Mouse (Mus musculus): ENCODE results near the gene Adamtsl4. TPM values are rescaled to one million over a fixed set of nuclear protein-coding genes. Genes with fewer than 3 reads are reported as not detected.

Adamtsl4 gene
- polyA plus RNA-seq, 1 experiment from 2014 or later: 0.80 TPM

DNA sequence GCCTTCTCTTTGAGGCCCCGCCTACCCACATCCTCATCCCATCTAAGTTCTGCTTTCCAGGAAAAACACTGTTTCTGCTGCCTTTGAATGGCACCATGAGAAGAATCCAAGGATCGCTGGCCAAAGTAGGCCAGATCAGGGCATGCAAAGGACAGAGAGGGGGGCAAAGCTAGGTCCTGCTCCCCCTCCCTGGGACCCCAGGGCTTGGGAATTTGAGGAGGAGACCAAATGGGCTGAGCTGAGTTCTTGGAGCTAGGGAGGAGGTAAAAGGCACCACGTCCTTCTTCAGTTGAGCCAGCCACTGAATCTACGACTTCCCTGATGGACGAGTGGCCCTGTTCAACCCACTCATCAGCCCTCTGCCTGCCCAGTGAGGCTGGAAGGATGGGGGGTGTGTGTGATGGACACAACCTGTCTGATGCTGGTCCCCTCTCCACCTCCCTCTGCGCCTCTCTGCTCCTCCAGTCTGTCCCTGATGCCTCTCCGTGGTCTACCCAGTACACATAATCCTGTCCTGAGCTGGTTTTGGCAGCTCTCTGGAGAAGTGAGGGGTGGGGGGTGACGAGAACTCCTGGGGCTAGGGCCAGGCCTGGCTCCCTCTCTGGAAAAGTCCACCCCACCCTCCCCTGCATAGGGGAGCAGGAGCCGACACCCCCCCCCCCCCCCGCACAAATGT is 1.1 kb downstream of the Adamtsl4 start:
- Histone ChIP-seq H3K27ac (replicated peaks; ENCODE audit: low read depth, low read length) (no peak overlapping the region), H3K9me3 (ENCODE audit: control insufficient read depth, low read length) (no peaks in the 10 kb centered on the region), H3K4me2 (ENCODE audit: low read length) (no peak overlapping the region; the same call in 1 of the 2 replicates), H3K9ac (replicated peaks; ENCODE audit: low read length) (peak overlapping the region; percentile 48; the same call in 1 of the 2 replicates), H3K27me3 (ENCODE audit: control insufficient read depth, insufficient read depth, low read length) (no peaks in the 10 kb centered on the region), H3K4me3 (replicated peaks; ENCODE audit: low read depth, low read length) (no peak overlapping the region), H3K4me1 (ENCODE audit: control insufficient read depth, insufficient read depth, low read length) (peaks cover 11% of the 10 kb centered on the region; the same call in 1 of the 2 replicates), H3K36me3 (ENCODE audit: control insufficient read depth, insufficient read depth, low read length) (no peaks in the 10 kb centered on the region)
- WGBS: 44% methylated on average over 10 of the region's 10 CpGs
- ATAC-seq (ENCODE audit: low FRiP score, low TSS enrichment) (no peak), DNase-seq (no peak)

DNA sequence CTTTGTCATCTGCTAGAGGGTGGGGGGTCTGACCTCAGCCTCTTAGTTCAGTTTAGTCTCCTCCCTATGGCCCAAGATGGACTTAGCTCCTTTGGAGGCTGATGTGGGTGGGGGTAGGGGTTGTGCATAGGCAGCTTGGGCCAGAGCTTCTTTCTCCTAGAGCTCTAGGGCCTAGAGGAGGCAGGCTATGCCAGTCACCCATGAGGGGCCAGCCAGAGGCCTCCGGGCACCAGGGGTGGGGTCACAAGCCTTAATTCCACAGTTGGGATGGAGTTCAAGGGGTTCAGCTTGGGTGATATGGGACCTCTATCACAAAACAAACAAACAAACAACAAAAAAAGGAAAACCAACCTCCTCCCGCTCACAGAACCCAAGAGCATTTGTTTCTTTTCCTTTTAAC is 2.0 kb downstream of the Adamtsl4 start:
- ATAC-seq (ENCODE audit: low FRiP score, low TSS enrichment) (no peak), DNase-seq (no peak)
- no peaks in the 10 kb centered on the region for H3K9me3 ChIP-seq (ENCODE audit: control insufficient read depth, low read length)
- H3K4me3 ChIP-seq (replicated peaks; ENCODE audit: low read depth, low read length): no peak overlapping the region
- no peaks in the 10 kb centered on the region for H3K36me3 ChIP-seq (ENCODE audit: control insufficient read depth, insufficient read depth, low read length)
- WGBS: 75% methylated on average over 2 of the region's 2 CpGs
- no peaks in the 10 kb centered on the region for H3K27me3 ChIP-seq (ENCODE audit: control insufficient read depth, insufficient read depth, low read length)
- no peak overlapping the region for H3K27ac ChIP-seq (replicated peaks; ENCODE audit: low read depth, low read length)
- no peak overlapping the region for H3K9ac ChIP-seq (replicated peaks; ENCODE audit: low read length)
- no peak overlapping the region for H3K4me2 ChIP-seq (ENCODE audit: low read length)
- H3K4me1 ChIP-seq (ENCODE audit: control insufficient read depth, insufficient read depth, low read length): peaks cover 11% of the 10 kb centered on the region; the same call in 1 of the 2 replicates

DNA sequence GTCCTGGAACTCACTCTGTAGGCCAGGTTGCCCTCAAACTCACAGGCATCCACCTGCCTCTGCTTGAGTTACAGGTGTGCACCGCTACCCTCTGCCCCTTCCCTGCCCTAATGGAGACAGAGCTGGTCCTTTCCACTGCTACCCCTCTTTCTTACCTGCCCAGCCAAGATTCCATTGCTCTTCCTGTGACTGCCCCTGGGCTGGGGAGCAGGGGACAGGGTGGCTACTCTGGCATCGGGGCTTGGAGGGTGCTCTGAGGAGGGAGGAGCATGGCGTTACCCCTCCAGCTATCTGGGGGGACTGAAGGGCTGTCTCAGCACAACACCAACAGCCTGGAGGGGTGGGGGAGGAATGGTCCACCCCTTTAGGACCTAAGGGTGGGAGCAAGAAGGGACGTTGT is 2.4 kb downstream of the Adamtsl4 start:
- Histone ChIP-seq H3K9ac (replicated peaks; ENCODE audit: low read length) (no peak overlapping the region), H3K9me3 (ENCODE audit: control insufficient read depth, low read length) (no peaks in the 10 kb centered on the region), H3K27ac (replicated peaks; ENCODE audit: low read depth, low read length) (no peak overlapping the region), H3K4me2 (ENCODE audit: low read length) (no peak overlapping the region), H3K4me1 (ENCODE audit: control insufficient read depth, insufficient read depth, low read length) (peaks cover 11% of the 10 kb centered on the region; the same call in 1 of the 2 replicates), H3K27me3 (ENCODE audit: control insufficient read depth, insufficient read depth, low read length) (no peaks in the 10 kb centered on the region), H3K36me3 (ENCODE audit: control insufficient read depth, insufficient read depth, low read length) (no peaks in the 10 kb centered on the region), H3K4me3 (replicated peaks; ENCODE audit: low read depth, low read length) (no peak overlapping the region)
- whole genome bisulfite sequencing: 85% methylated on average over 4 of the region's 4 CpGs
- ATAC-seq (ENCODE audit: low FRiP score, low TSS enrichment) (no peak), DNase-seq (no peak)

DNA sequence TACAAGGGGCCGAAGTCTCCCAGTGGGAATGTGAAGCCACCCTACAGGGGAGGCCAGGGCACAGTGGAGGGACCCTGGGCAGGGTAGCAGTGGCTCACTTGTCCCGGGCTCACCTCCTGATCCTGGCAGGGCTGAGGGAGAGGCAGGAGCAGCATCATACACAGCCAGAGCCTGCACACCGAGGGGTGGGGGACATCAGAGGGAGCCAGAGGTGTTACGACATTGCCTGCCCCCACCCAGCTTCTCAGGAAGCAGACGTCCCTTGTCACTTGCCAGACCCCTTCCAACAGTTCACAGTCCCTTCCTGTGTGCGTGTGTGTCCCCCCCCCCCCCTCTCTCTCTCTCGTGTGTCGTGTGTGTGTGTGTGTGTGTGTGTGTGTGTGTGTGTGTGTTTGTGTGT is 2.9 kb downstream of the Adamtsl4 start:
- no peaks in the 10 kb centered on the region for H3K36me3 ChIP-seq (ENCODE audit: control insufficient read depth, insufficient read depth, low read length)
- H3K4me2 ChIP-seq (ENCODE audit: low read length): no peak overlapping the region
- H3K27me3 ChIP-seq (ENCODE audit: control insufficient read depth, insufficient read depth, low read length): no peaks in the 10 kb centered on the region
- H3K4me1 ChIP-seq (ENCODE audit: control insufficient read depth, insufficient read depth, low read length): peaks cover 11% of the 10 kb centered on the region; the same call in 1 of the 2 replicates
- DNase-seq (no peak), ATAC-seq (ENCODE audit: low FRiP score, low TSS enrichment) (no peak)
- H3K9me3 ChIP-seq (ENCODE audit: control insufficient read depth, low read length): no peaks in the 10 kb centered on the region
- no peak overlapping the region for H3K27ac ChIP-seq (replicated peaks; ENCODE audit: low read depth, low read length)
- H3K4me3 ChIP-seq (replicated peaks; ENCODE audit: low read depth, low read length): no peak overlapping the region
- 77% methylated on average over 5 of the region's 8 CpGs for WGBS
- H3K9ac ChIP-seq (replicated peaks; ENCODE audit: low read length): no peak overlapping the region

DNA sequence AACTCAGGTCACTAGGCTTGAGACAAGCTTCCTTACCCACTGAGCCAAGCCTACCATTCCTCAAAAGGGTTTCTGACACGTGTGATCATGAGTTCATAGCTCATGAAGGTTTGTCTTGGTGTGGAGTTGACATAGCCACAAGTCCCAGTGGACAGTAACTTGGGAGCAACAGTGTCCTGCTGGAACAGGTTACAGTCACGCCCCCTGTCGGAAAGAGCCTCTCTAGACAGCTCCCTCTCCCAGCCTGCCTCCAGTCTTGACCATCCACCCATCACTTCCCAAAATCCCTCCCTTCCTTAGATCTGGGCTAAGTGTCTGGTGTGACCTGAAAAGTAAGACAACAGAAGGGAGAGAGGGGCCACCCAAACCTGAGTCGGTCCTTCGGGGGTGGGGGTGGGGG is 4.8 kb downstream of the Adamtsl4 start:
- DNase-seq: no peak
- H3K4me3 ChIP-seq (replicated peaks; ENCODE audit: low read depth, low read length): no peak overlapping the region
- H3K36me3 ChIP-seq (ENCODE audit: control insufficient read depth, insufficient read depth, low read length): no peaks in the 10 kb centered on the region
- H3K27ac ChIP-seq (replicated peaks; ENCODE audit: low read depth, low read length): no peak overlapping the region
- peaks cover 10% of the 10 kb centered on the region; the same call in 1 of the 2 replicates for H3K4me1 ChIP-seq (ENCODE audit: control insufficient read depth, insufficient read depth, low read length)
- no peak overlapping the region for H3K4me2 ChIP-seq (ENCODE audit: low read length)
- ATAC-seq (ENCODE audit: low FRiP score, low TSS enrichment): no peak
- no peaks in the 10 kb centered on the region for H3K27me3 ChIP-seq (ENCODE audit: control insufficient read depth, insufficient read depth, low read length)
- H3K9me3 ChIP-seq (ENCODE audit: control insufficient read depth, low read length): no peaks in the 10 kb centered on the region
- H3K9ac ChIP-seq (replicated peaks; ENCODE audit: low read length): no peak overlapping the region
- WGBS: 63% methylated on average over 5 of the region's 5 CpGs

DNA sequence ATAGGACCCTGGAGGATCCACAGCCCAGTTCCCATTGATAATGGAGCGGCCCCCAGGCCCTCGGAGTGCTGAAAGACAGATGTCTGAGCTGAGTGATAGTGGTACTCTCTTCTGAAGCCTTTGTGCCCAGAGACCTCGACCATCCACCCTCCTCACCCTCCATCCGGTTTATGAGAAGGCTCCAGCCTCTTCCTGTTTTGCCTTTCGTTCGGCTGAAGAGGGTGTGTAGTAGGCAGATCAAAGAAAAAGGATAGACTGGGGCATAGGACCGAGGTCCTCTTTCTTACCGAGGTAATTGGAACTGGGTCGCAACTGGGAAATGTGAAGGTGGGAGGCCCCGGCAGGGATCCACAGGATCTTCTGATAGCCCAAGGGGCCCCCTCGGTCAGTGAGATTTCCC is 6.4 kb downstream of the Adamtsl4 start:
- DNase-seq: no peak
- no peak overlapping the region for H3K4me2 ChIP-seq (ENCODE audit: low read length)
- H3K27ac ChIP-seq (replicated peaks; ENCODE audit: low read depth, low read length): no peak overlapping the region
- no peak overlapping the region for H3K9ac ChIP-seq (replicated peaks; ENCODE audit: low read length)
- WGBS: 59% methylated on average over 11 of the region's 11 CpGs
- no peak for ATAC-seq (ENCODE audit: low FRiP score, low TSS enrichment)
- no peaks in the 10 kb centered on the region for H3K4me1 ChIP-seq (ENCODE audit: control insufficient read depth, insufficient read depth, low read length)
- no peaks in the 10 kb centered on the region for H3K36me3 ChIP-seq (ENCODE audit: control insufficient read depth, insufficient read depth, low read length)
- H3K27me3 ChIP-seq (ENCODE audit: control insufficient read depth, insufficient read depth, low read length): no peaks in the 10 kb centered on the region
- no peaks in the 10 kb centered on the region for H3K9me3 ChIP-seq (ENCODE audit: control insufficient read depth, low read length)
- no peak overlapping the region for H3K4me3 ChIP-seq (replicated peaks; ENCODE audit: low read depth, low read length)

DNA sequence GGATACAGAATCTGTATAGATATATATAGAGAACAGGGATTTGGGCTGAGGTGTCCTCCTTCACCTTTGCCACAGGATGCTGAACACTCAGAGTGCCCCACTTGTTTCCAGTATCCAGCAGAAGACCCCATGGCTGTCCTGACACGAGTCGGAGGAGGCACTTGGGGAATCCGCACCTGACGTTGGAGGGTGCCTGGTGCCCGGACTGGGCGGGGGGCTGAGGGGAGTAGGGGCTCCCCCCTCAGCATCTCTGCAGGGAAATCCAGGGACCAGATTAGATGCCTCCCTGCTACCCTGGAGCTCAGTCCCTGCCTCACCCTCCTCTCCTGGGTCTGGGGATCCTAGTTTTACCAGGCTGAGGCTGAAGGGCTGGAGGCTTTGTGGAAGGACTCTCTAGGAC is 7.0 kb downstream of the Adamtsl4 start:
- Histone ChIP-seq H3K9me3 (ENCODE audit: control insufficient read depth, low read length) (no peaks in the 10 kb centered on the region), H3K4me1 (ENCODE audit: control insufficient read depth, insufficient read depth, low read length) (no peaks in the 10 kb centered on the region)
- no peak for ATAC-seq (ENCODE audit: low FRiP score, low TSS enrichment)

DNA sequence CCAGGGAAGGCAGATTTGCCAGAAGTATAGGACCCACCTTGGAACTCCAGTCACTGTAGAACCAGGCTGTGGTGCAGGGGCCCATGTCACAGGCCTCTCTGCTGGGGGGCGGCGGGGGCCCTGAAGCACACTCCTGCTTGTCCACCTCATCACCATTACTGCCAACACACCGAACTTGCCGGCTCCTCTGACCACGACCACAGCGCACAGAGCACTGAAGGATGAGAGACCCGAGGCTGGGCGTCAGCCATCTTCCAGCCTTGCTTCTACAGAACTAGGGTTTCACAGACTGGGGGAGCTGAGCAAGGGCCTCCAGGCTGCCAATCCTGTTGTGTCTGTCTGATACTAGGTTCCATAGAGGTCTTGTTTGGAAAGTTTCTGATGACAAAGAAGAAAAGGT is 8.2 kb downstream of the Adamtsl4 start:
- H3K4me1 ChIP-seq (ENCODE audit: control insufficient read depth, insufficient read depth, low read length): no peaks in the 10 kb centered on the region
- H3K9me3 ChIP-seq (ENCODE audit: control insufficient read depth, low read length): no peaks in the 10 kb centered on the region
- ATAC-seq (ENCODE audit: low FRiP score, low TSS enrichment): no peak
- H3K27me3 ChIP-seq (ENCODE audit: control insufficient read depth, insufficient read depth, low read length): no peaks in the 10 kb centered on the region
- H3K27ac ChIP-seq (replicated peaks; ENCODE audit: low read depth, low read length): no peak overlapping the region
- H3K4me3 ChIP-seq (replicated peaks; ENCODE audit: low read depth, low read length): no peak overlapping the region
- DNase-seq: no peak
- H3K36me3 ChIP-seq (ENCODE audit: control insufficient read depth, insufficient read depth, low read length): no peaks in the 10 kb centered on the region
- 95% methylated on average over 8 of the region's 8 CpGs for WGBS
- H3K4me2 ChIP-seq (ENCODE audit: low read length): no peak overlapping the region
- H3K9ac ChIP-seq (replicated peaks; ENCODE audit: low read length): no peak overlapping the region

More for the DNA sequence above, 7.0 kb downstream of the Adamtsl4 start:
- H3K4me3 ChIP-seq (replicated peaks; ENCODE audit: low read depth, low read length): no peak overlapping the region
- H3K4me2 ChIP-seq (ENCODE audit: low read length): no peak overlapping the region
- H3K9ac ChIP-seq (replicated peaks; ENCODE audit: low read length): no peak overlapping the region
- DNase-seq: no peak
- no peaks in the 10 kb centered on the region for H3K36me3 ChIP-seq (ENCODE audit: control insufficient read depth, insufficient read depth, low read length)
- no peak overlapping the region for H3K27ac ChIP-seq (replicated peaks; ENCODE audit: low read depth, low read length)
- H3K27me3 ChIP-seq (ENCODE audit: control insufficient read depth, insufficient read depth, low read length): no peaks in the 10 kb centered on the region
- 82% methylated on average over 6 of the region's 6 CpGs for WGBS

DNA sequence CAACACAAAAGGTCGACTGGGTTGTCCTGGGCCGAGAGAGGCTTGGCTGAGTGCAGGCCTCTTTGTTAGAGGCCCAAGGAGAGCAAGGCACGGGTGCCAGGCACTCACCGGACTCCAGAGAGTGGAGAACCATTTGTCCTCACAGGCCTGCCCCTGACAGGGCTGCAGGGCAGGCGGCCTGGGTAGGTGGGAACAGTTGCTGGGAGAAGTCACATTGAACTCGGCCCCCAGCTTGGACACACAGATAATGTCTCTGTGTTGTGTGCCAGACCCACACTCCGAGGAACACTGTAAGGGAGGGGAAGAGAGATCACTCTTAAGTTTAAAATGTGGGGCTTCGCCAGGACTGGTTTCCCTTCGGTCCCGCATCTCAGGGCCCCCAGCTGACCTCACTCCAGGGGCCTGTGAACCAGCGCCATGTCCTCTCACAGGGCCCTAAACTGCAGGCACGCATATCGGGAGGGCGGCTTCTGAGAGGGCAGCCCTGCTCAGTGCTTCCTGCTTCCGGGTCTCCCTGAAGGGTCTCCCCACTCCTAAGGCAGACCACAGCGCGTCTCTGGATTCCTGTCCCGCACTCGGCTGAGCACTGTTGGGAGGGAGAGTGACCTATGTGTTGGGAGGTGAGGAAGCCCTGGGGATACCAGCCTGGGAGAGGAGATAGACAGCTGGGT is 10.2 kb downstream of the Adamtsl4 start:
- Histone ChIP-seq H3K9me3 (ENCODE audit: control insufficient read depth, low read length) (no peaks in the 10 kb centered on the region), H3K4me2 (ENCODE audit: low read length) (no peak overlapping the region), H3K9ac (replicated peaks; ENCODE audit: low read length) (no peak overlapping the region), H3K36me3 (ENCODE audit: control insufficient read depth, insufficient read depth, low read length) (0 out of 2 replicates have a peak, but pooled peaks cover 10% of the 10 kb centered on the region), H3K4me1 (ENCODE audit: control insufficient read depth, insufficient read depth, low read length) (no peaks in the 10 kb centered on the region), H3K4me3 (replicated peaks; ENCODE audit: low read depth, low read length) (no peak overlapping the region), H3K27ac (replicated peaks; ENCODE audit: low read depth, low read length) (no peak overlapping the region), H3K27me3 (ENCODE audit: control insufficient read depth, insufficient read depth, low read length) (no peaks in the 10 kb centered on the region)
- no peak for ATAC-seq (ENCODE audit: low FRiP score, low TSS enrichment)
- WGBS: 91% methylated on average over 19 of the region's 19 CpGs
- no peak for DNase-seq

Data from midbrain, embryonic 14.5 days (tissue).